Mouse (Mus musculus): ENCODE results near the gene Pdzph1.
A peak's percentile ranks its signal among the peaks of the same experiment; 100 is the strongest.

The Pdzph1 gene

DNA sequence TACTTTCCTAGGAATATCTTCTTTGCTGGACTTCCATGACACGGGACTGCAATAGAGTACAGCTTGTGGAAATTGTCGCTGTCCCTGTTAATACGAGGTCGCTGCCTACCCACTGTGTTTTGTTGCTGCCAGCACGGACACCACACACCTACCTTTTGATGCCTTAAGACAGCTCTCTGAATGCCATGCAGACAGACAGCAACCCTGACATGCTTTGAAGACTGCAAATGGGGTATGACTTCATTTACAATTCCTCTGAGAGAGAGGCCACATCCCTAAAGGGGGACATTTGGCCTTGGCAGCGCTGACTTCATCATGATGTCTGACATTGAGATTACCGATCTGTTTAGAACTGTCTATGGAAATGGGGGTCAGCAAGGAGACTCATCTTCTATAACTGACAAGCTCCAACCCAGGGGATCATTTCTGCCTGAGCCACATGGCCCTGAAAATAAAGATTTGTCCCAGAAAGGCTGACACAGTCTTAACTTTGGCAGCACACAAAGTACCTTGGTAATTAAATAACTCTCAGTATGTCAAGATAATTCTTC lies 67.8 kb downstream of the Pdzph1 start:
- DNase-seq (ENCODE audit: extremely low spot score, low read depth, low spot score) = no peak

GRCm38 (mm10) chr17:58922821-58923220 lies 68.4 kb downstream of the Pdzph1 start:
- DNase-seq (ENCODE audit: extremely low spot score, low read depth, low spot score) = no peak

DNA sequence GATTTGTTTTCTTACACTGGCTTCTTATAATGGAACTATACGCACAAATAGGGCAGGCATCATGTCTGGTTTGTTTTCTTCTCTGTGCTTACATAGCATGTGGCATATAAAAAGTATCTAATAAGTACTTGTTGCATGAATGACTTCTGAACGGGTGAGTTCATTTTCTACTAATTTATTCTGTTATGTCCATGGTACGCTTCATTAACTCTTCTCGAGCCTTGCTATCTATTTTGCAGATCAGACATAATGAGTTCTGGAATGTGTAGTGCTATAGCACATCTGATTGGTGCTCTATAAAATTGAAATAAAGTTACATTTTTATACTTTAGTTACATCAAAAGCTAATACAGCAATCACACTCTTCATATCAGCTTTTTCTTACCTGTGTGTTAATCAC lies 71.2 kb downstream of the Pdzph1 start:
- no peak for DNase-seq (ENCODE audit: extremely low spot score, low read depth, low spot score)

GRCm38 (mm10) chr17:58919061-58919460 lies 72.1 kb downstream of the Pdzph1 start:
- no peak for DNase-seq (ENCODE audit: extremely low spot score, low read depth, low spot score)

GRCm38 (mm10) chr17:58918539-58918938 lies 72.6 kb downstream of the Pdzph1 start:
- DNase-seq (ENCODE audit: extremely low spot score, low read depth, low spot score) = no peak

- no peak for DNase-seq (ENCODE audit: extremely low spot score, low read depth, low spot score)
Observed at GRCm38 (mm10) chr17:58911564-58911963, 79.6 kb downstream of the Pdzph1 start.

- DNase-seq (ENCODE audit: extremely low spot score, low read depth, low spot score) = peak; percentile 67
Observed at GRCm38 (mm10) chr17:58909061-58909661, 82.0 kb downstream of the Pdzph1 start.

DNA sequence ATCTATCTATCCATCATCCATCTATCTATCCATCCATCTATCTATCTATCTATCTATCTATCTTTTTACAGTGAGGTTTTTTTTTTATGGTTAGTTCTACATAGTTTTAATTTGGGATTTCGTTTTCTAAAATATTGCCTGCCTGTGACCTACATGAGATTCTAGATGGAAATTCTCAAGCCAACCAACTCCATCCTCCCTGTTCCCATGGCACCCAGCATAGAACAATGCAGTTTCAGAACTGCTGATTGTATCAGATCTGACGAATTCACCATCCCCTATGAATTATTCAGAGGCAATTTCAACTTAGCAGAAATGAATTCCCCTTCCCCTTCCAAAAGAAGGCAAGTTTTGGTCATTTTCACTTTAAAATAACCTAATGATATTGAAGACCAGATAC lies 85.2 kb downstream of the Pdzph1 start:
- no peak for DNase-seq (ENCODE audit: extremely low spot score, low read depth, low spot score)

DNA sequence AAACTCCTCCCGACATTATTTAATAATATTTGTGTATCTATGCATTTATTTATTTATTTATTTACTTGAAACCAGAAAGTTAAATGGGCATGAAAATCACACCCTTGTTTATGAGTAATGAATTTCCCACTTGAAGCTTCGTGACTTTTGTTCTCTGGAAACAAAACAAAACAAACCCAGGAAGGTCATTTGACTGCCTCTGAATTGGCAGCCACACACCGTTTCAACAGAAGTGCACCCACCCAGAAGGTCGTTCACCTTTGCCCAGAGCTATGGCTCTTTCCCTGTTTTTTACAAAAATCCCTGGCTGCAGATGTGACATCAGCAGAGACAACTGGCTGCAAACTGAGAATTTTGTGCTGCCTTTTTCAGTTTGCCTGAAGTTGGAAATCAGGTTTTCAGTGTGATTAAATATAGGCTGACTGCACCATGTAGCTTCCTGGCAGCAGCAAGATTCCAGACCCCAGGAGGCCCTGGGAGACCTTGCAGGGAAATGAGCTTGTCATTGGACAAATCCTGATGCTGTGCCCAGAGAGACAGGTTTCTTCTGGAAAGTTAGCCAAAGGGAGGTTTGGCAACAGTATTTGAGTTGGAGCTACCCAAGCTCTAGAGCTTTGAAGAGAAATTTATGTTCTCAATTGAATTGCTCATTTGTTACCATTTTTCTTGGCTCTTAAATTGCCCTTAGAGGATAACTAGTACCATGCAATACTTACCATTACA lies 99.5 kb downstream of the Pdzph1 start:
- no peak for DNase-seq (ENCODE audit: extremely low spot score, low read depth, low spot score)

- no peak for DNase-seq (ENCODE audit: extremely low spot score, low read depth, low spot score)
Observed at GRCm38 (mm10) chr17:58889905-58890645, 101.1 kb downstream of the Pdzph1 start.

GRCm38 (mm10) chr17:58884393-58884792 lies 106.8 kb downstream of the Pdzph1 start:
- DNase-seq (ENCODE audit: extremely low spot score, low read depth, low spot score) = no peak

- no peak for DNase-seq (ENCODE audit: extremely low spot score, low read depth, low spot score)
Observed at GRCm38 (mm10) chr17:58873356-58873755, 117.8 kb downstream of the Pdzph1 start.

DNA sequence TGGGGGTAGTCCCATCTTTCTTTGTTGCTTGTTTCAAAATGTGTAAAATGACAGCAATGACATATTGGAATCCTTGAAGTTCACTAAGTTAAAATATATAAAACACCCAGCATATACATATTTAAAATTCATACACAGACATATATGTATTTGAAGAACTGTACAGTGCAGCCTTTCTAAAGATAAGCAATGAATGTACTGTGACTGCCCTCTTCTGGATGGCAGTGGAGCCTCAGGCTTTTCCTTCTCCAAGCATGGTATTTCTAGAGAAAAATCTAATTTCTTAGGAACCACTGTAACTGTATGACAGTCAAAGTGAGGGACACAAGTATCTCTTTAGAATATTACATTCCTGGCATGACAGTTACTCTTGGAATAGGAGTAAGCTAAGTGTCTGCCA lies 120.4 kb downstream of the Pdzph1 start:
- DNase-seq (ENCODE audit: extremely low spot score, low read depth, low spot score) = no peak

Data from hindlimb bud, embryonic 11.5 days (tissue).